Mouse (Mus musculus): ENCODE measurements at regions not wholly inside any gene's neighbourhood (a gene's known extent, or its start where the extent isn't known, plus 50 kb on each side); places are given as distances from the start of the nearest gene placed in this dataset.

DNA sequence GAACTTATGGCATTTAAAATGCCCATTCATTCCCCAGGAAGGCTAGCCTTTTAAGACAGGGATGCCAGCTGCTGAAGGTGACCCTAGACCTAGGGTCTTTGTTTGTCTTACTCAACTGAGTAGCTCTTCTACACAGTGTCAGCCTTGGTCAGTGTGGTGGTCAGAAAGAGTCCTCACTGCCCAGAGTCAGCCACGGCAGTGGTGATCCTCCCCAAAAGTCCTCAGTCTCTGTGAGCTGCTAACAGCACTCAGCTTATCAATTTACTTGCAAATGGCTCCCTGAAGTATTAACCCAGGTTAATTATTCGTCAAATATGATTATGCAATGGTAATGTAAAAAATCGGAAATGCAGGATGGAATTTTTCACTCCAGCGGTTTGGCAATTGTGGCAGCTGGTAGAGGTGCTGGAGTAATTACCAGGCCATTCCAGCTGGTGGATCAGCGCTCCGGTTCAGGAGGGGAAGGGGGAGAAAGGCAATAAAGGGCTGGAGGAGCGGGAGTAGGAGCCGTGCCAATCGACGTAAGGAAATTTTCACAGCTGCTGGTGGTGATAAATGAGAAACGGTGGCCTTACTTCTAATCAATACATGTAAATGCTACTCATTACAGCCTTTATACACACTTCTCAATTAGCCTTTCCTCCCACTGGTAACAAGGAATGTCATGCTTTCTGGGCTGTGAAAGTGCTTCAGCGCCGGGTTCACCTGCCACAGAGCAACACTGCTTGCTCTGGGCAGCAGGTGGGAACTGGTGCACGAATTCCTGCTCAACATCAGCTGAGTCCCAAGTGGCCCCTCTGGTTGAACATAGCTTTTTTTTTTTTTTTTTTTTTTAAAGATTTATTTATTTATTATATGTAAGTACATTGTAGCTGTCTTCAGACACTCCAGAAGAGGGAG, 60.1 kb upstream of the Pou6f2 start:
- no peaks in the 10 kb centered on the region for H3K9me3 ChIP-seq (ENCODE audit: low read length)
- H3K4me3 ChIP-seq (replicated peaks; ENCODE audit: low read length), result no peak overlapping the region
- TF ChIP-seq POU5F1 (IDR thresholded peaks at IDR 0.05; ENCODE audit: borderline replicate concordance, low read length), result no peak
- TF ChIP-seq NANOG (IDR thresholded peaks at IDR 0.05; ENCODE audit: borderline replicate concordance, low read length), result no peak
- no peaks in the 10 kb centered on the region for H3K36me3 ChIP-seq (ENCODE audit: insufficient read depth, low read length)
- peaks cover 41% of the 10 kb centered on the region for H3K4me1 ChIP-seq (replicated peaks; ENCODE audit: low read depth, low read length)
- H3K27me3 ChIP-seq (ENCODE audit: insufficient read depth, low read length), result no peaks in the 10 kb centered on the region
